Mouse (Mus musculus): ENCODE data around the gene Rgl1.

DNA sequence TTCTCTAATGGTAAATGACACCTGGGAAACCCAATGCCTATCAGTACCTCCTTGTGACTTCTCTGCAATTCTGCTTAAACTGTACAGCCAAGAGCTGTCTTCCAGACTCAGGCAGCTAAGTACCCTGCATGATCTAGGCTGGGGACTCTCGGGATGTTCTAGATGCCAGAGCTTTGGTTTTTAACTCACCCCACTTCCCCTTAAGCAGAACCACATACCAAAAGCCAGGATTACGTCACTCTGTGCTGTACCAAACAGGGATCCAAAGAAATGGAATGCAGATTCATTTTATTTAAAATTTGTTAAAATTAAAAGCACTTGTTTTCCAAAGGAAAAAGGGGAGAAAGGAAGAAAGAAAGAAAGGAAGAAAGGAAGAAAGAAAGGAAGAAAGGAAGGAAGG lies 4.4 kb downstream of the Rgl1 start:
- TF ChIP-seq CTCF (IDR thresholded peaks at IDR 0.05; ENCODE audit: control insufficient read depth, insufficient read depth, insufficient read length) (no peak), MYOG (IDR thresholded peaks at IDR 0.05; ENCODE audit: control insufficient read depth, extremely low read depth, insufficient read length) (no peak), MAX (IDR thresholded peaks at IDR 0.05) (no peak), CEBPB (IDR thresholded peaks at IDR 0.05; ENCODE audit: low read depth) (no peak), USF1 (IDR thresholded peaks at IDR 0.05; ENCODE audit: low read depth) (no peak)
